Mouse (Mus musculus) MEL (cell line): ENCODE results near the gene Dennd4a. TPM values are rescaled to one million over a fixed set of nuclear protein-coding genes. Genes with fewer than 3 reads are reported as not detected.

Experiments used
- polyA plus RNA-seq, 2 experiments: library from polyadenylated mRNA; stranded (reverse) in 1 of 2; unstranded in 1 of 2; fragments of >175 nt in 1 of 2; fragments of >200 nt in 1 of 2; gene quantifications; 2 replicates each; pipeline versions ENCODE4 v1.2.1 to v1.2.4; 2012; ENCODE audit warnings: low replicate concordance in 2 of 2, low read depth in 1 of 2; ENCODE audit not compliant: insufficient read length in 2 of 2, insufficient read depth in 1 of 2, missing spikeins in 1 of 2
- total RNA-seq: library from RNA; depleted of rRNA; stranded (reverse); fragments of 300-350 nt; gene quantifications from 2 replicates; pipeline ENCODE4 v1.2.3, GENCODE M21; 2012; rRNA removed

The Dennd4a gene
- total and polyA plus RNA-seq, 3 experiments = 7.7 to 74.8 (median 24.9) TPM

Other genes starting within 250 kb of the Dennd4a start
- 93.7 and 114 TPM in 2 replicates for gene Rab11a, start 73.6 kb upstream of the Dennd4a start, total RNA-seq
- gene Rab11a, start 73.6 kb upstream of the Dennd4a start, polyA plus RNA-seq = 100 to 1,000 TPM in 1 of 2 experiments, not detected in 1; 212 TPM
- gene Slc24a1, start 140.3 kb downstream of the Dennd4a start, total RNA-seq = not detected in 2 replicates
- gene Slc24a1, start 140.3 kb downstream of the Dennd4a start, polyA plus RNA-seq = under 1 TPM in 1 of 2 experiments, not detected in 1; 0.07 TPM
- 35.9 and 37.9 TPM in 2 replicates for gene Ints14, start 149.6 kb downstream of the Dennd4a start, total RNA-seq
- gene Ints14, start 149.6 kb downstream of the Dennd4a start, polyA plus RNA-seq = 10 to 100 TPM in 1 of 2 experiments, not detected in 1; 54.1 TPM
- gene Hacd3, start 210.4 kb downstream of the Dennd4a start, total RNA-seq = 47.7 and 57.9 TPM in 2 replicates
- 100 to 1,000 TPM in 1 of 2 experiments, 10 to 100 TPM in 1; 47.3 to 340 TPM for gene Hacd3, start 210.4 kb downstream of the Dennd4a start, polyA plus RNA-seq
- 42.5 and 51.8 TPM in 2 replicates for gene Dpp8, start 221.1 kb downstream of the Dennd4a start, total RNA-seq
- 10 to 100 TPM in 1 of 2 experiments, not detected in 1; 62.1 TPM for gene Dpp8, start 221.1 kb downstream of the Dennd4a start, polyA plus RNA-seq